Mouse (Mus musculus) cerebellum, adult 2 months (tissue): ENCODE measurements at regions not wholly inside any gene's neighbourhood (a gene's known extent, or its start where the extent isn't known, plus 50 kb on each side); places are given as distances from the start of the nearest gene placed in this dataset.
A peak's percentile ranks its signal among the peaks of the same experiment; 100 is the strongest.

Experiments
- DNase-seq, 2 experiments: peaks; one replicate each; pipeline ENCODE4 v3.0.0; 2021
- H3K27ac ChIP-seq: fragments of 200-500 bp; 2 replicates; pipeline ENCODE4 v1.5.1; 2012; ENCODE audit warnings: low read length, control low read depth, inconsistent platforms; ENCODE audit not compliant: insufficient read depth
- H3K27me3 ChIP-seq: fragments of 200-500 bp; 2 replicates; pipeline ENCODE4 v1.6.1; 2012; ENCODE audit warnings: inconsistent platforms, mild to moderate bottlenecking, low read length, moderate library complexity; ENCODE audit not compliant: control insufficient read depth, insufficient read depth
- H3K4me1 ChIP-seq: fragments of 200-500 bp; 2 replicates; pipeline ENCODE4 v1.6.1; 2011; ENCODE audit warnings: low read length; ENCODE audit not compliant: control insufficient read depth, insufficient read depth
- H3K4me3 ChIP-seq: fragments of 200-500 bp; replicated peaks from 2 replicates; pipeline ENCODE3; 2011; ENCODE audit warnings: mild to moderate bottlenecking, low read depth, low read length, control low read depth; ENCODE audit not compliant: insufficient read depth
- CTCF ChIP-seq: fragments of 200-500 bp; IDR thresholded peaks from 2 replicates; pipeline ENCODE4 v1.5.1; 2011; ENCODE audit warnings: low read depth, mild to moderate bottlenecking, control low read depth, low read length, moderate library complexity, borderline replicate concordance; ENCODE audit not compliant: insufficient read depth
- POLR2A ChIP-seq: fragments of 200-500 bp; IDR thresholded peaks from 2 replicates; pipeline ENCODE4 v1.6.1; 2011; ENCODE audit warnings: low read length, control low read depth, borderline replicate concordance; ENCODE audit not compliant: insufficient read depth
- WGBS: fragments of 180-500 bp; shearing (Covaris S2); methylation state at CpG from one replicate; pipeline ENCODE4 v1.1.7; 2018; 5-methylcytosine and 5-hydroxymethylcytosine counted together

DNA sequence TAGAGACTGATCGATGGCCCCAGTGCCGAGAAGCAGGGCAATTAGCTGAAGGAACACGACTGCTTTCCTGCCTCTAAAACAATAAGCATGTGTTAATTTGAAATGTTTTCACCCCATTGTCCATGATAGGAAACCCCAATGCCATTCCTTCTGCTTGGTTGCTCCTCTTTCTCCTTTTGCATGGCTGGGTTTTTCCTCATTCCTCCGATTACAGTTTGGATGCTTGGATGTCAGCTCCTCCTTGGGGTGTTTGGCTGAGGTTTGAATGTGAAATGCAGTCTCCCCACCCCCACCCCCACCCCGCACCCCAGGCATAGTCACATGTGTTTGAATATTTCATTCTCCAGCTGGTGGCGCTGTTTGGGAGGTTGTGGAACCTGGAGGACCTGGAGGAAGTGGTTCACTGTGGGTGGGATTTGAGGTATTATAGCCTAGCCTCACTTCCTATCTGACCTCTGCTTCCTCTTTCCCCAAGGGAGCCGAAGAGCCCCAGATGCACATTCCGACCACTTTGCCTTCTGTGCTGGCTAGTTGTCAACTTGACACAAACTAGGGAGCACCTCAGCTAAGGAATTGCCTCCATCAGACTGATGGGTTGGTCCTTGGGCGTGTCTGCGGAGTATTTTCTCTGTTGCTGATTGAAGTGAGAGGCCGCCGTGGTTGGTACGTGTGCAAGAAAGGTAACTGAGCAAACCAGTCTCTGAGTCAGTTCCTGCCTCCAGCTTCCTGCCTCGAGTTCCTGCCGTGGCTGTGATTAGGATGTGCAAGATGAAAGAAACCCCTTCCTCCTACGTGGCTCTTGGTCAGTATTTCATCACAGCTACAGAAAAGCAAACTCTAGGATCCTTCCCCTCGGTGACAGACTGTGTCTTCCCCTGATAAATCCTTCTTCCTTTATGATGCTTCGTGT lies 128.6 kb upstream of the Grik3 start:
- Histone ChIP-seq H3K27me3 (no peaks in the 10 kb centered on the region), H3K4me3 (no peak overlapping the region), H3K4me1 (peaks cover 2% of the 10 kb centered on the region; the same call in 1 of the 2 replicates), H3K27ac (no peak overlapping the region)
- DNase-seq, result no peak
- TF ChIP-seq CTCF (no peak), POLR2A (no peak)
- WGBS, result 72% methylated on average over 18 of the region's 18 CpGs

GRCm38 (mm10) chr4:125358356-125358755 lies 132.1 kb upstream of the Grik3 start:
- no peak overlapping the region for H3K4me3 ChIP-seq
- TF ChIP-seq CTCF (no peak), POLR2A (no peak)
- H3K4me1 ChIP-seq, result peaks cover 2% of the 10 kb centered on the region; the same call in 1 of the 2 replicates
- 95% methylated on average over 2 of the region's 2 CpGs for WGBS
- no peak for DNase-seq
- H3K27ac ChIP-seq, result no peak overlapping the region
- no peaks in the 10 kb centered on the region for H3K27me3 ChIP-seq

DNA sequence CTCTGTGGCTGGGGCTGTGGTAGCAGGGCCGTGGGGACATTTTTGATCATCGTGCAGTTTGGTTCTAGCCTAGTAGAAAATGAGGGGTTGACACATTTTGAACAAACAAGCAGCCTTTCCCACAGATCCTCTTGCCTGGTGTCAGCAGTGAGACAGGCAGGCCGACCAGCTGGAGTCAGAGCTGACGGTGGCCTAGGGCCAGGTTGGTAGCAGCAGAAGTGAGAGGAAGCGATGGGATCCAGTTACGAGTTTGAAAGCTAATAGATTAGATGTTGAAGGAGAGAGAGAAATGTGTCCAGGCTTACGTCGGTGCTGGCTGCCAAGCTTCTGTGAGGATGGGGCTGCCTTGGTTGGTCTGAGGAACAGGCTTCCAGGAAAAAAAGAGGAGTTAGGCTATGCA lies 134.1 kb upstream of the Grik3 start:
- no peak for TF ChIP-seq POLR2A
- no peak for TF ChIP-seq CTCF
- Histone ChIP-seq H3K27me3 (no peaks in the 10 kb centered on the region), H3K4me1 (peaks cover 2% of the 10 kb centered on the region; the same call in 1 of the 2 replicates), H3K4me3 (no peak overlapping the region), H3K27ac (no peak overlapping the region)
- 11% methylated on average over 8 of the region's 8 CpGs for WGBS
- peak; percentile 21 to 22 for DNase-seq

DNA sequence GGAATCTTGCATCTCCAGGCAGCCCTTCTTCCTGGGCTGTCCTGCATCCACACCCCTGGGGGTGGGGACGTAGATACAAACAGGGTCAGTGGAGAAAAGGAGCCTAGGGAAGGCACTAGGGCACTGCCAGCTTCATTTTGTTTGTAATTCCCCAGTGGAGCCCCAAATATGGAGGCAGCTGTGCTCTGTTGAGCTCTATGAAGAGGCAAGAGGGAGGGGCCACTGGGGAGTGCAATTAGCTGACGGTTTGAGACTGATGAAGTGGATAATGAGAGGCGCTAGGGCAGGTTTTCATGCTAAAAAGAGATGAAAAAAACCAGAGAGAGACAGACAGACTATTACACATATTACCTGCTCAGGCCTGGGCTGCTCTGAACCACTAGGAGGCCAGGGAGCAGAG lies 135.8 kb upstream of the Grik3 start:
- no peak overlapping the region for H3K27ac ChIP-seq
- TF ChIP-seq POLR2A (no peak), CTCF (no peak)
- no peaks in the 10 kb centered on the region for H3K27me3 ChIP-seq
- H3K4me1 ChIP-seq, result peaks cover 2% of the 10 kb centered on the region; the same call in 1 of the 2 replicates
- no peak overlapping the region for H3K4me3 ChIP-seq
- 75% methylated on average over 3 of the region's 3 CpGs for WGBS
- DNase-seq, result no peak

DNA sequence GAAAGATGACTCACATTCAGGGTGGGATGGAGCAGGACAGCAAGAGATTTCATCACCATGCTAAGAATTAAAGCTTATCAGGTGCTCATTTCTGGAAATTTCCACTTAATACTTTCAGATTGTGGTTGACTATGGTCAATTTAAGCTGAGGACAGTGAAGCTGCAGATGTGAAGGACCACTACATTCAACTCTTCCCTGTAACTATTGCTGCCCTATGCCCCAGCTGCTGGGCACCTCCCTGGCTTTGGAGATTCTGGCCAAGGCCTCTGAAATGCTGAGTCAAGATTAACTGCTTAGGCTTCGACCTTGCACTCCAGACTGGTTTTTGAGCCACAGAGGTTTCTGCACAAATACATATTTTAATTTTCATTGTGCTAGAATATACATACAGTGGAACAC lies 140.4 kb upstream of the Grik3 start:
- H3K4me1 ChIP-seq, result no peaks in the 10 kb centered on the region
- TF ChIP-seq POLR2A (no peak), CTCF (no peak)
- no peak for DNase-seq
- H3K4me3 ChIP-seq, result no peak overlapping the region
- no peak overlapping the region for H3K27ac ChIP-seq
- no peaks in the 10 kb centered on the region for H3K27me3 ChIP-seq
- 94% methylated on average over 1 of the region's 1 CpGs for WGBS

GRCm38 (mm10) chr4:125339056-125339455 lies 151.4 kb upstream of the Grik3 start:
- Histone ChIP-seq H3K4me3 (no peak overlapping the region), H3K27me3 (no peaks in the 10 kb centered on the region), H3K27ac (no peak overlapping the region), H3K4me1 (no peaks in the 10 kb centered on the region)
- no peak for DNase-seq
- 64% methylated on average over 2 of the region's 2 CpGs for WGBS
- TF ChIP-seq POLR2A (no peak), CTCF (no peak)

- no peak for TF ChIP-seq CTCF
- TF ChIP-seq POLR2A, result no peak
- WGBS, result 63% methylated on average over 3 of the region's 3 CpGs
These were observed 161.7 kb upstream of the Grik3 start for GRCm38 (mm10) chr4:125328806-125329205.

GRCm38 (mm10) chr4:125324495-125324894 lies 166.0 kb upstream of the Grik3 start:
- Histone ChIP-seq H3K4me3 (no peak overlapping the region), H3K27ac (no peak overlapping the region), H3K4me1 (no peaks in the 10 kb centered on the region), H3K27me3 (no peaks in the 10 kb centered on the region; the same call in 1 of the 2 replicates)
- 84% methylated on average over 3 of the region's 3 CpGs for WGBS
- no peak for TF ChIP-seq POLR2A
- no peak for TF ChIP-seq CTCF
- DNase-seq, result no peak

More at GRCm38 (mm10) chr4:125328806-125329205, 161.7 kb upstream of the Grik3 start:
- Histone ChIP-seq H3K4me1 (no peaks in the 10 kb centered on the region), H3K4me3 (no peak overlapping the region), H3K27me3 (no peaks in the 10 kb centered on the region; the same call in 1 of the 2 replicates), H3K27ac (no peak overlapping the region)
- no peak for DNase-seq

- Histone ChIP-seq H3K4me3 (no peak overlapping the region), H3K27ac (no peak overlapping the region), H3K4me1 (peaks cover 5% of the 10 kb centered on the region; the same call in 1 of the 2 replicates), H3K27me3 (no peaks in the 10 kb centered on the region)
- DNase-seq, result no peak
- WGBS, result 48% methylated on average over 5 of the region's 5 CpGs
- TF ChIP-seq CTCF (no peak), POLR2A (no peak)
These were observed 171.2 kb upstream of the Grik3 start for GRCm38 (mm10) chr4:125319343-125319742.
